In genomic region chr7:73210078-73210477, GRCm38 (mm10) we compare ENCODE assay signal across 13 mouse cellular contexts.
DNase-seq lines count a peak whose midpoint lies in the region; ATAC-seq lines count a peak whose summit lies in the region.
"Had no signal": no experiment of that assay in that cellular context is flagged by ENCODE, and none has a peak within 500 bp of the region (broad histone marks: within the 10 kb centered on the region; RNA-seq: fewer than 3 reads in every experiment).

No protein-coding gene starts in this region.

- H3K27me3 ChIP-seq in forebrain, embryonic 14.5 days (replicated peaks; ENCODE audit: control insufficient read depth, insufficient read depth, low read length): no peaks in the 10 kb centered on the region
- no peaks in the 10 kb centered on the region for H3K27me3 ChIP-seq in hindbrain, embryonic 14.5 days (ENCODE audit: control insufficient read depth, insufficient read depth, low read length)
- H3K27me3 ChIP-seq in midbrain, embryonic 16.5 days (ENCODE audit: control insufficient read depth, insufficient read depth, low read depth, low read length): no peaks in the 10 kb centered on the region
- no peaks in the 10 kb centered on the region for H3K27me3 ChIP-seq in liver, embryonic 12.5 days (replicated peaks)

- peak overlapping the region; percentile 84; the same call in 1 of the 2 replicates for H3K27ac ChIP-seq in forebrain, embryonic 14.5 days (ENCODE audit: low read depth, low read length)
- H3K27ac ChIP-seq in hindbrain, embryonic 14.5 days: peak overlapping the region; percentile 85
- H3K27ac ChIP-seq in midbrain, embryonic 16.5 days (ENCODE audit: low read length): peak overlapping the region; percentile 77
- no peak overlapping the region for H3K27ac ChIP-seq in liver, embryonic 12.5 days

- DNase-seq in kidney, postnatal 10 days: peak; percentile 14
- no peak for DNase-seq in kidney, postnatal 36 days
- DNase-seq in forebrain, embryonic 14.5 days (ENCODE audit: low spot score): peak; percentile 73
- no peak for DNase-seq in hindbrain, embryonic 14.5 days (ENCODE audit: low spot score)
- no peak for DNase-seq in gastrocnemius, postnatal 36 days
- DNase-seq in layer of hippocampus, postnatal 14 days (ENCODE audit: low spot score in 2 of 2): no peak
- DNase-seq: gastrocnemius, postnatal 10 days; heart, postnatal 36 days; kidney, adult 18-20 months had no signal

- 24% methylated on average over 7 of the region's 7 CpGs for WGBS in forebrain, embryonic 14.5 days
- WGBS in hindbrain, embryonic 14.5 days: 63% methylated on average over 7 of the region's 7 CpGs
- WGBS in midbrain, embryonic 16.5 days: 57% methylated on average over 7 of the region's 7 CpGs
- WGBS in liver, embryonic 12.5 days (ENCODE audit: insufficient replicate concordance): 72% methylated on average over 7 of the region's 7 CpGs

- H3K9ac ChIP-seq in forebrain, embryonic 14.5 days (ENCODE audit: low read length): no peak overlapping the region
- no peak overlapping the region for H3K9ac ChIP-seq in hindbrain, embryonic 14.5 days
- no peak overlapping the region for H3K9ac ChIP-seq in midbrain, embryonic 16.5 days (ENCODE audit: low read depth, low read length)
- no peak overlapping the region for H3K9ac ChIP-seq in liver, embryonic 12.5 days

- H3K4me1 ChIP-seq in forebrain, embryonic 14.5 days (ENCODE audit: control insufficient read depth, insufficient read depth, low read length): peaks cover 43% of the 10 kb centered on the region
- peaks cover 39% of the 10 kb centered on the region for H3K4me1 ChIP-seq in hindbrain, embryonic 14.5 days (replicated peaks; ENCODE audit: control insufficient read depth, insufficient read depth, low read length)
- H3K4me1 ChIP-seq in midbrain, embryonic 16.5 days (ENCODE audit: control insufficient read depth, insufficient read depth, low read length): peaks cover 31% of the 10 kb centered on the region
- H3K4me1 ChIP-seq in liver, embryonic 12.5 days: no peaks in the 10 kb centered on the region

- no peaks in the 10 kb centered on the region for H3K9me3 ChIP-seq in forebrain, embryonic 14.5 days (replicated peaks; ENCODE audit: control insufficient read depth, low read length)
- H3K9me3 ChIP-seq in hindbrain, embryonic 14.5 days (ENCODE audit: control insufficient read depth, low read length): no peaks in the 10 kb centered on the region
- H3K9me3 ChIP-seq in midbrain, embryonic 16.5 days (replicated peaks; ENCODE audit: control insufficient read depth, low read length, poor library complexity, severe bottlenecking): no peaks in the 10 kb centered on the region
- no peaks in the 10 kb centered on the region for H3K9me3 ChIP-seq in liver, embryonic 12.5 days (replicated peaks)

- H3K4me3 ChIP-seq in forebrain, embryonic 14.5 days (ENCODE audit: low read depth, low read length): no peak overlapping the region
- H3K4me3 ChIP-seq in hindbrain, embryonic 14.5 days (replicated peaks; ENCODE audit: low read length): no peak overlapping the region
- H3K4me3 ChIP-seq in midbrain, embryonic 16.5 days (ENCODE audit: low read depth, low read length): no peak overlapping the region
- no peak overlapping the region for H3K4me3 ChIP-seq in liver, embryonic 12.5 days

- intact Hi-C loops in gastrocnemius, postnatal 36 days (cut with DNase I): no loop called here

- no peak for ATAC-seq in forebrain, embryonic 14.5 days
- peak; percentile 34; the same call in 1 of the 2 replicates for ATAC-seq in hindbrain, embryonic 14.5 days (ENCODE audit: low FRiP score)
- ATAC-seq in midbrain, embryonic 16.5 days: no peak
- no peak for ATAC-seq in liver, embryonic 12.5 days

- no peak overlapping the region for H3K4me2 ChIP-seq in forebrain, embryonic 14.5 days (ENCODE audit: low read length)
- no peak overlapping the region for H3K4me2 ChIP-seq in hindbrain, embryonic 14.5 days (replicated peaks)
- H3K4me2 ChIP-seq in midbrain, embryonic 16.5 days (ENCODE audit: low read length): no peak overlapping the region
- H3K4me2 ChIP-seq in liver, embryonic 12.5 days: no peak overlapping the region
- H3K4me2 ChIP-seq: heart, embryonic 11.5 days; liver, embryonic 11.5 days had no signal

- no peaks in the 10 kb centered on the region for H3K36me3 ChIP-seq in forebrain, embryonic 14.5 days (ENCODE audit: control insufficient read depth, insufficient read depth, low read length)
- H3K36me3 ChIP-seq in hindbrain, embryonic 14.5 days (replicated peaks; ENCODE audit: control insufficient read depth, insufficient read depth): no peaks in the 10 kb centered on the region
- H3K36me3 ChIP-seq in midbrain, embryonic 16.5 days (ENCODE audit: control insufficient read depth, insufficient read depth, low read length): no peaks in the 10 kb centered on the region
- no peaks in the 10 kb centered on the region for H3K36me3 ChIP-seq in liver, embryonic 12.5 days

Comparison
In these comparisons a context has a peak if more than half of its experiments do, and no peak if none do; other contexts are left out.
1. DNase-seq: peak in kidney, postnatal 10 days (single experiment) and forebrain, embryonic 14.5 days (single experiment); none in kidney, postnatal 36 days (0 of 2), hindbrain, embryonic 14.5 days (single experiment), gastrocnemius, postnatal 36 days (0 of 2) and layer of hippocampus, postnatal 14 days (0 of 2).